Mouse (Mus musculus) embryonic fibroblast, embryonic 13.5 days (primary cell): ENCODE results near the gene Pknox1.

Experiments used
- CTCF ChIP-seq: IDR thresholded peaks from 2 replicates; pipeline ENCODE4 v1.5.1; 2011; ENCODE audit warnings: mild to moderate bottlenecking, control low read depth, low read length, moderate library complexity, borderline replicate concordance; ENCODE audit not compliant: insufficient read depth
- POLR2A ChIP-seq: IDR thresholded peaks from 2 replicates; pipeline ENCODE4 v1.6.1; 2011; ENCODE audit warnings: low read depth, mild to moderate bottlenecking, control low read depth, low read length, moderate library complexity

DNA sequence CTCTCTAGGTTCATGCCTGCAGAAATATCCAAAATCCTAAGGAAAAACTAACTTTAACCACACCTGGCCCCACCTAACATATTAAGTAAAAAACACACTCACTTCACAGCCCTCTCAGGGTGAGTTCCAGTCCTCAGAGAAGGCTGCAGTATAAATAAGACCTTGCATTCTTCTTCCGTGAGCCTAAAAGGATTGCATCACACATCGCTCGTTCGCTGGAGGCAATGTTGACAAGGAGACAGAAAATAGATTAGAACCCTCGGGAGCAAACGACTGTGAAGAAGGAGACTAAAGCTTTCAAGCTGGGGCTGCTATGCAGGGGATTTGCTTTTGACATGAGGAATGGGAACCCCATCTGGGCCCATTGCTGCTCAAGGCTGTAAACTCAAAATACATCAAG lies 21.0 kb upstream of the Pknox1 start:
- TF ChIP-seq CTCF (no peak), POLR2A (no peak)
